Mouse (Mus musculus): ENCODE measurements at regions not wholly inside any gene's neighbourhood (a gene's known extent, or its start where the extent isn't known, plus 50 kb on each side); places are given as distances from the start of the nearest gene placed in this dataset.

GRCm38 (mm10) chr4:56374466-56374865, 365.4 kb upstream of the Gm26657 start:
- peak; percentile 36 for TF ChIP-seq CTCF (conservative IDR thresholded peaks at IDR 0.05; ENCODE audit: low read length)
- TF ChIP-seq NANOG (IDR thresholded peaks at IDR 0.05; ENCODE audit: borderline replicate concordance, low read length) = no peak
- TF ChIP-seq POU5F1 (IDR thresholded peaks at IDR 0.05; ENCODE audit: borderline replicate concordance, low read length) = no peak

Data from E14TG2a.4 (cell line).